Mouse (Mus musculus): Measurements from ENCODE around the gene Gucy2e.

Gucy2e gene

DNA sequence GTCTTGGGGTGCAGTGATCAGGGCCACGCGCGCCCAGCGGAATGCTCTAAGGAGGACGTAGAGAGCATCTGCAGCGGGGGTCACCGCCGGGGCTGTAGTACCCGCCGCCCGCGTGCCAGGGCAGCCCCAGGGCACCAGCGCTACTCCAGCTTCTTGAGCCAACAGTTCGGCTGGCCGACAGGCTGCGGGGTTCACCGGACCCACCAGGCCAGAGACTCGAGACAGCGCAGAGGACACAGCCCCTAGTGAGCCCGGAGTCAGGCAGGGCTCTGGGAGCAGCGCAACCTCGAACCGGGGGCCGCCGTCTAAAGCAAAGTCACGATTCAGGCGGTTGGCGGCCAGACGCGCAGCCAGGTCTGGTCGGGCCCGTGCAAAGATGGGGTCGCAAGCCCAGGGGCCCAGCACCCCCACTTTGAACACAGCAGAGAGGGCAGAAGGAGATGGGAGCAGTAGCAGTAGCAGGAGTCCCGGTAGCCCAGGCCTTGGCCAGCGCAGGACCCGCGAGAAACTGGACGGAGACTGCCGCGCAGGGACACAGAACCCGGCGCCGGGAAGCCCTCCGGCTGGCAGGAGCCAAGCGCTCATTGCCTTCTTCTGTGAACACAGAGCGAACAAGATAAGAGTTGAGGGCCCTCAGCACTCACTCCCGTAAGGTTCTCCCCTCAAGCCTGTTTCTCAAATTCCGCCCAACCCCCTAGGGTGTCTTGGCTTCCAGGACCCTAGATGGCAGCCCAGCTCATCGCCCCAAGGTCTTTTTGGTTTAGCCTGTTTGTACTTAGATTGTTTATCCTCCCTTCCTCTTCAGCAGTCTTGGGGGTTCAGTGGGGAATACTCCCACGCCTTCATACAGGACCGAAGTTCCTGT is 543 bp downstream of the Gucy2e start:
- DNase-seq (ENCODE audit: low read depth, low spot score) = no peak

- peak; percentile 77 for DNase-seq (ENCODE audit: low read depth, low spot score)
Observed at GRCm38 (mm10) chr11:69235285-69236060, 1.4 kb downstream of the Gucy2e start.

GRCm38 (mm10) chr11:69233141-69233540 is 3.7 kb downstream of the Gucy2e start:
- no peak for DNase-seq (ENCODE audit: low read depth, low spot score)

DNA sequence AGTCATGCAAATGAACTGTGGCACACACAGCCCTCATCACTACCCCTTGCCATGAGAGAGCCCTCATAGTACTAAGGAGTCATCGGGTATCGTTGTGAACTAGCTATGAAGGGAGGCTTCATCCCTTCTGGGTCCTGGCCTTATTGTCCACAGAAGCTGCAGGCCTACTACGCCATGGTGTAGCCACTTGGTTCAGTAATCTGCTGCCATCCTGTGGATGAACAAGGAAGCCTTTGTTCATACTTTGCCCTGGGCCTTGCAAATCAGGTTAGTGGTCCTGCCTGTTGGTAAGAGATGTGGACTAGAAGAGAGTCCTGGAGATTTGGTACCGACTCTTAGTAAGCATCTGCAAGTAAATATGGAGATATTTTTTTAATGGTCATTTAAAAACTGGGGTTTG is 6.4 kb downstream of the Gucy2e start:
- DNase-seq (ENCODE audit: low read depth, low spot score) = no peak

DNA sequence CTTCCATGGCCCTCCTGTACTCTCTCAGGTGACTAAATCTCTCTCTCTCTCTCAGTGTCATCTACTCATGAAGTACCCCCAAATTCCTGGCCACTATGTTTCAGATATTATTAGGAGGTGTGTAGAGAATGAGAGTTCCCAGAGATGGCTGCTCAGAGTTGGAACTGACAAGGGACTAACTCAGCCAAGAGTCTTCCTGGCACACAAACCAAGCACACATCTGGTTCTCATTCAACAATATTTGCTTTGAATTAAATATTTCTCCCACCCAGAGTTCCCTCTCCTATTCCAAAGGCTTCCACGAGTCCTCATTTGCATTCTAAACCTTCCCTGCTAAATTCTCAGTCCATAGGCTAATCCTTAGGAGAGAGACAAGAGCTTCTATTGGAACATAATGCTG is 11.1 kb downstream of the Gucy2e start:
- no peak for DNase-seq (ENCODE audit: low read depth, low spot score)

GRCm38 (mm10) chr11:69223101-69223500 is 13.7 kb downstream of the Gucy2e start:
- no peak for DNase-seq (ENCODE audit: low read depth, low spot score)

DNA sequence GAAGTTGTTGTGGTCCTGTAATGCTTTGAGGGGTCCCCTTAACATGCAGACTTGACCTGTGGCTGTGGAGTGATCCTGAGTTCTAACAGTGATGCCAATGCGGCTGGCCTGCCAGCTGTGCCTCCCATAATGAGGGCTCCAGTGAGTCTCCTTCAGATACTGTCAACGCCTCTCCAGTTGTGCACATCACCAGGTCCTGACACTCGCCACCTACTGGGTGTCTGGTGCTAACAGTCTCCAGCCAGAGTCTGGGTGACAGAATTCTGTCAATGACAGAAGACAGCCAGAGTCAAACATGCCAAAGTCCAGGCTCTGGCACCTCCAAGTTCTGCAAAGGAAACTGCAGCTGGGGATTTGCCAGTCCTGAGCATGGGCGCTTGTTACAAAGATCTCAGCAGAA is 15.8 kb downstream of the Gucy2e start:
- no peak for DNase-seq (ENCODE audit: low read depth, low spot score)

DNA sequence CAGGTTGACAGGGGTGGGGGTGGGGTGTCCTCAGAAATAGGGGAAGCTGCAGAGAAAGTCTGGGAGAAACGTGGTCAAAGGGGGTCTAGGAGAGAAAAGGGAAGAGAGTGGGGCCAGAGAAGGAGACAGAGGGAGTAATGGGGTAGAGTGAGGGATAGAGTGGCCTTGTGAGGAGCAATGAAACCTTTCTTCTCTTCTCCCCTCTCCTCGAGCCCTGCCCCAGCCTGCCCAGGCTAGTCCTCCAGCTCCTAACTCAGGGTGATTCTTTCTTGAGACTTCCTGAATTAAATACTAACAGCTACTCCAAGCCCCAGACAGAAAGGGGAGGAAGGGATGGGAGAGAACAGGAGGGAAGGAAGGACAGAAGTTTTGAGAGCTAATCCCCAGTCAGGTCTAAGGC is 18.2 kb downstream of the Gucy2e start:
- DNase-seq (ENCODE audit: low read depth, low spot score) = no peak

GRCm38 (mm10) chr11:69217411-69217810 is 19.4 kb downstream of the Gucy2e start:
- no peak for DNase-seq (ENCODE audit: low read depth, low spot score)

- DNase-seq (ENCODE audit: low read depth, low spot score) = no peak
Observed at GRCm38 (mm10) chr11:69211431-69211830, 25.4 kb downstream of the Gucy2e start.

GRCm38 (mm10) chr11:69202469-69203230 is 34.2 kb downstream of the Gucy2e start:
- no peak for DNase-seq (ENCODE audit: low read depth, low spot score)

DNA sequence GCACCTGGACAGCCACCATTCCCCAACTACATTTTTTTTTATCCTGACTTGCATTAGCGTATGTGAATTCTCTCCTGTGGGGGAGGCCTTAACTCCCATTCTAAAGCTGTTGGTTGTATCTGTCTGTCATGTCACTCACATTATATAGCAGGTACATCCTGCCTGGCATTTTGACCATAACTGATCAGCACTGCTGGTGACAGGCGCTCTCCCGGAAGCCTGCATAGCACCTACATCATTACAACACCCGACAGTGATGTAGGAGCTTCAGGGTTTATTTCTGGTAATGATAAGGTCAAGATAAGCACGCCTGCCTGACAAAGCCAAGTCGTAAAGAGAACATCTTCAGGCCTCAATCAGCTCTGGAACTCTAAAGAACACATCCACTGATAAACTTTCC is 36.6 kb downstream of the Gucy2e start:
- DNase-seq (ENCODE audit: low read depth, low spot score) = no peak

GRCm38 (mm10) chr11:69199251-69199650 is 37.6 kb downstream of the Gucy2e start:
- DNase-seq (ENCODE audit: low read depth, low spot score) = no peak

DNA sequence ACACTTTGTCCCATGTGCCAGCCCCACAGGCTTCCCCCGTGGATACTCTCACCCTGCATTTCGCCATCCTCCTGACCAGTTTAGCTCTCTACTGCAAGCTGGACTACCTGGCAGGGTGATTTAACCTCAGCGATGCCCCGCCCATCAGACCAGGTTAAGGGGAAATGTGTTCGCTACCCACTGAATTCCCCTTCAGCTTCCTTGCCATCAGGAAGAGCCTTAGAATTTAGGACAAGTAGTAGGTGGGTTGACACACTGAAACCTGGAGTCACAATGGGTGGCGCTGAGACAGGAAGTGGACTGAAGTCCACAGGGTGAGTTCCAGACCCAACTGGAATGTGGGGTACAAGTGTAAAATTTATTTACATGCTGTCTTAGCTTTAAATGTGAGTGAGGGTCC is 39.1 kb downstream of the Gucy2e start, which contains the start of gene Alox8:
Alox8 (minus strand) TSS at position 101 of the 400 bp plus-strand sequence.
- no peak for DNase-seq (ENCODE audit: low read depth, low spot score)

GRCm38 (mm10) chr11:69197194-69197593 is 39.6 kb downstream of the Gucy2e start:
- DNase-seq (ENCODE audit: low read depth, low spot score) = no peak

DNA sequence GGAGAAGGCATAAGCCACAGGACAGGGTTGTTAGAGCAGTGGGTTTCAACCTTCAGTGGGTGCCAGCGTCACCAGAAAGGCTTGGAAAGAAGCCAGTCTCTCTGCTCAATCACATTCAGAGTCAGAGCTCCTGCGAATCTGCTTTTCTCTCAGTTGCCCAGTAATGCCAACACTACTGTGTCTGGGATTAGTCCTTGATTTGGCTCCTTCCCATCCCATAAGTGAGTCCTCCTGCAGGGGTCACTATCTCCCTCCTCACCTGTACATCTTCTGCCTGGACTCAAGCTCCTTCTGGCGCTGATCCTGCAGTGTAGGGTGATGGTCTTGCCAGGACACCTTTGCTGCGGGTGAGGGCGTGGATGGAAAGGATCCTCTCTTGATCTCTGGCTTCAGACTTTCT is 40.1 kb downstream of the Gucy2e start:
- DNase-seq (ENCODE audit: low read depth, low spot score) = no peak

GRCm38 (mm10) chr11:69192840-69193239 is 44.0 kb downstream of the Gucy2e start:
- DNase-seq (ENCODE audit: low read depth, low spot score) = no peak

DNA sequence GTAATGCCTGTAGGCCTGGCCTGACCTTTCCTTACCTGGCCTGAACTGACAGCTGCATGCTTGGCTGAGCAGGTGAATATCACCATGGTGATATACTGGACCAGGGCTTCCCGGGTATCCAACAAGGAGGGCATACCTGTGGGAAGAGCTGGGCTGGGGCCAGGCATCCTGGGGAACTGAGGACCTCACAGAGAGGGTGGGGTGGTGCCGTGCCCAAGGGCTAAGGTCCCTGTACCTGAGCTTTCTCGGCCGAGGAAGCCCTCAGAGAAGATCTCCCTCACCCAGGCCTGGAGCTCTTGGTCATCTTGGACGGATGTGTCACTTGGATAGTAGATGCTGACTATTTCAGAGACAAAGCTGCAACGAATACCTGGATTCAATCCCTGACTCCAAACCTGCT is 50.9 kb downstream of the Gucy2e start:
- DNase-seq (ENCODE audit: low read depth, low spot score) = no peak

GRCm38 (mm10) chr11:69185031-69185430 is 51.8 kb downstream of the Gucy2e start:
- no peak for DNase-seq (ENCODE audit: low read depth, low spot score)

- DNase-seq (ENCODE audit: low read depth, low spot score) = no peak
Observed at GRCm38 (mm10) chr11:69180120-69180519, 56.7 kb downstream of the Gucy2e start.

GRCm38 (mm10) chr11:69179512-69179911 is 57.3 kb downstream of the Gucy2e start:
- DNase-seq (ENCODE audit: low read depth, low spot score) = no peak

GRCm38 (mm10) chr11:69178525-69178924 is 58.3 kb downstream of the Gucy2e start:
- no peak for DNase-seq (ENCODE audit: low read depth, low spot score)
